Mouse (Mus musculus) common myeloid progenitor, adult 5-6 weeks (primary cell): ENCODE measurements at regions not wholly inside any gene's neighbourhood (a gene's known extent, or its start where the extent isn't known, plus 50 kb on each side); places are given as distances from the start of the nearest gene placed in this dataset.

Source experiments
- ATAC-seq: replicated peaks from 2 replicates; pipeline ENCODE4 v1.8.0; 2016; ENCODE audit warnings: low read depth, mild to moderate bottlenecking, moderate TSS enrichment, inconsistent platforms; ENCODE audit not compliant: poor library complexity, severe bottlenecking

GRCm38 (mm10) chr4:7172528-7173306 lies 1066.1 kb downstream of the Car8 start:
- ATAC-seq = no peak

- ATAC-seq = no peak
Observed at GRCm38 (mm10) chr4:7171637-7172417, 1067.0 kb downstream of the Car8 start.

GRCm38 (mm10) chr4:7161411-7161810 lies 1077.4 kb downstream of the Car8 start:
- ATAC-seq = no peak

- ATAC-seq = no peak
Observed at GRCm38 (mm10) chr4:7157883-7158282, 1081.0 kb downstream of the Car8 start.

- peak; percentile 76 for ATAC-seq
Observed at GRCm38 (mm10) chr4:7154256-7154655, 1084.6 kb downstream of the Car8 start.

GRCm38 (mm10) chr4:7153835-7154234 lies 1085.0 kb downstream of the Car8 start:
- ATAC-seq = no peak

GRCm38 (mm10) chr4:7145756-7146155 lies 1093.1 kb downstream of the Car8 start:
- ATAC-seq = no peak

- no peak for ATAC-seq
Observed at GRCm38 (mm10) chr4:7144215-7144614, 1094.6 kb downstream of the Car8 start.

GRCm38 (mm10) chr4:7143676-7144075 lies 1095.2 kb downstream of the Car8 start:
- no peak for ATAC-seq

- ATAC-seq = no peak
Observed at GRCm38 (mm10) chr4:7142781-7143180, 1096.1 kb downstream of the Car8 start.

- no peak for ATAC-seq
Observed at GRCm38 (mm10) chr4:7112159-7112558, 1126.7 kb downstream of the Car8 start.

GRCm38 (mm10) chr4:7092957-7093356 lies 1145.9 kb downstream of the Car8 start:
- peak; percentile 86 for ATAC-seq

- ATAC-seq = no peak
Observed at GRCm38 (mm10) chr4:7091201-7091814, 1147.5 kb downstream of the Car8 start.
